Mouse (Mus musculus): ENCODE measurements around the gene Gskip. TPM values are rescaled to one million over a fixed set of nuclear protein-coding genes. Genes with fewer than 3 reads are reported as not detected.

Gene Gskip
- polyA plus RNA-seq, 1 experiment from 2014 or later, result 34.0 TPM

DNA sequence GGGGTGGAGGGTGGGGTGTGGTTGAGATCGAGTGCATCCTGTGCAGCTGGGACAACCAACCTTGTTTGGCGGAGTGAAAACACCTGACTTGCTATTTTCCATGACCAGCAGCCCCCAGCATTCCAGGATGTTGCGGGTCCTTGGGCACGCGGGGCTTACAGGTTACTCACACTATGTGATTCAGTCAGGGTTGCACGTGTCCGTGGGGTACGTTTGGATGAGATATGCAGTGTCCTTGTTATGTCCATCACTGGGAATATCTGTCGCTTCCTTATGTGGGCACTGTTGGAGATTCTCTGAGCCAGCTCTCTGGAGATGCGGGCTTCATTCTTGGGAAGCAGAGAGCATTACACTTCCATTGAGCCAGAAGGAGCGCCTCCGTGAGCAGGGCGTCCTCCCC, 41.1 kb downstream of the Gskip start:
- Histone ChIP-seq H3K4me2 (no peak overlapping the region), H3K36me3 (no peaks in the 10 kb centered on the region), H3K27ac (no peak overlapping the region), H3K9ac (no peak overlapping the region), H3K4me3 (no peak overlapping the region), H3K4me1 (no peaks in the 10 kb centered on the region), H3K9me3 (no peaks in the 10 kb centered on the region), H3K27me3 (no peaks in the 10 kb centered on the region)
- WGBS, result 76% methylated on average over 13 of the region's 13 CpGs
- ATAC-seq (ENCODE audit: insufficient number of reproducible peaks, low FRiP score, low TSS enrichment, low read depth), result no peak

GRCm38 (mm10) chr12:105727268-105727667, 42.6 kb downstream of the Gskip start:
- Histone ChIP-seq H3K9me3 (no peaks in the 10 kb centered on the region), H3K4me3 (no peak overlapping the region), H3K4me2 (no peak overlapping the region), H3K27me3 (no peaks in the 10 kb centered on the region), H3K4me1 (no peaks in the 10 kb centered on the region), H3K27ac (no peak overlapping the region), H3K36me3 (no peaks in the 10 kb centered on the region), H3K9ac (no peak overlapping the region)
- 90% methylated on average over 3 of the region's 3 CpGs for WGBS
- no peak for ATAC-seq (ENCODE audit: insufficient number of reproducible peaks, low FRiP score, low TSS enrichment, low read depth)

DNA sequence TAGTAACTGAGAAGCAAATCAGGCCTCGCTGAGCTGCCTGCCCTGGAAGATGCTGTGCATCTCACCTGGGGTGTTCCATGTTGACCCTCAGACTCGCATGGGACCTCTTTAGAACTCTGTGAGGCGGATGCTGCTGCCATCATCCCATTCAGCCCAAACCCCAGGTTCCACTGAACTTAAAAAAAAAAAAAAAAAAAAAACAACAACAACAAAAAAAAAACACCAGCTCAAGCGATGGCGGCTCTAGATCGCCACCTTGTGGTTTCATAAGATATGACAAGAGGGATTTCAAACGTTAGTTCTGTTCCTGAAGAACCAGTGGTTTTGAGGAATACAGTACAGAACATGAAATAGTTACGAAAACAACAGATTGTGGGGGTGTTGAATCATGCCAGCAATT, 43.3 kb downstream of the Gskip start:
- H3K9me3 ChIP-seq, result no peaks in the 10 kb centered on the region
- H3K27me3 ChIP-seq, result no peaks in the 10 kb centered on the region
- 32% methylated on average over 8 of the region's 8 CpGs for WGBS
- ATAC-seq (ENCODE audit: insufficient number of reproducible peaks, low FRiP score, low TSS enrichment, low read depth), result no peak
- no peak overlapping the region for H3K9ac ChIP-seq
- no peak overlapping the region for H3K4me2 ChIP-seq
- no peak overlapping the region for H3K4me3 ChIP-seq
- H3K4me1 ChIP-seq, result no peaks in the 10 kb centered on the region
- no peaks in the 10 kb centered on the region for H3K36me3 ChIP-seq
- H3K27ac ChIP-seq, result no peak overlapping the region

GRCm38 (mm10) chr12:105730851-105731460, 46.3 kb downstream of the Gskip start:
- H3K4me2 ChIP-seq, result no peak overlapping the region
- WGBS, result 75% methylated on average over 6 of the region's 6 CpGs
- no peaks in the 10 kb centered on the region for H3K27me3 ChIP-seq
- H3K4me1 ChIP-seq, result no peaks in the 10 kb centered on the region
- no peak for ATAC-seq (ENCODE audit: insufficient number of reproducible peaks, low FRiP score, low TSS enrichment, low read depth)
- H3K27ac ChIP-seq, result no peak overlapping the region
- H3K36me3 ChIP-seq, result no peaks in the 10 kb centered on the region
- H3K9me3 ChIP-seq, result no peaks in the 10 kb centered on the region
- H3K4me3 ChIP-seq, result no peak overlapping the region
- H3K9ac ChIP-seq, result no peak overlapping the region

DNA sequence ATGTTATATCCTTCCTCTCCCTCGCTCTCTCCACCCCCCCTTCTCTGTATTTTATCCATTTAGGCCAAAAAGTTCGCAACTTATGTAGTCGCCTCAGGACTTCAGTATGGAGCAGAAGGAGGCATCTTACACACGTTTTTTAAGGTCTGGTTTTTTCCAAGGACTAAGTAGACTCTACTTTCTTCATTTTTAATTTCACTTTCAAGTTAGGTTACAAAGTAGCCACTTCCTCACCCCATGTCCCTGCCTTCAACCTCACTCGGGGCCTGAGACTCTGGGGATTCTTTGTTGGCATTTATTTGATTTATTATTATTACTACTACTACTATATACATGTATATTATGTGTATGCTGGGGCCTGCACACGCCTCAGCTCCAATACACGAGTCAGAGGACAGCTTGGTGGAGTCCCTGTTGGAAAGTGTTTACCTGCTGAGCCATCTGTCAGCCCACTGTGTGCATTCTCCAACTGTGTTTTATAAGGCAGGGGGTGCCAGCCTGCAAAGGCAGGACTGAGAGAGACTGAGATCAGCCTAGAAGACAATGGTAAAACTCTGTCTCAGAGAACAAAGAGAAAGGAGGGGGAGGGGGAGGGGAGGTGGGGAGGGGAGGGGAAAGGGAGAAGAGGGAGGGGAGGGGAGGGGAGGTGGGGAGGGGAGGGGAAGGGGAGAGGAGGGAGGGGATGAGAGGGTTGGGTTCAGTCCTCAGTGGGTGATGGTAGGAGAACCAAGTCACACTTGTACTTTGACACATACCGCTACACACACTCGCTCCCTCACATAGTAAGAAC, 48.9 kb downstream of the Gskip start:
- 72% methylated on average over 9 of the region's 9 CpGs for WGBS
- ATAC-seq (ENCODE audit: insufficient number of reproducible peaks, low FRiP score, low TSS enrichment, low read depth), result no peak
- no peaks in the 10 kb centered on the region for H3K4me1 ChIP-seq
- H3K4me3 ChIP-seq, result no peak overlapping the region
- no peak overlapping the region for H3K9ac ChIP-seq
- H3K27ac ChIP-seq, result no peak overlapping the region
- no peaks in the 10 kb centered on the region for H3K9me3 ChIP-seq
- H3K27me3 ChIP-seq, result no peaks in the 10 kb centered on the region
- H3K4me2 ChIP-seq, result no peak overlapping the region
- no peaks in the 10 kb centered on the region for H3K36me3 ChIP-seq

GRCm38 (mm10) chr12:105735226-105735888, 50.7 kb downstream of the Gskip start:
- Histone ChIP-seq H3K4me3 (no peak overlapping the region), H3K9me3 (no peaks in the 10 kb centered on the region), H3K27ac (no peak overlapping the region), H3K27me3 (no peaks in the 10 kb centered on the region), H3K9ac (no peak overlapping the region), H3K4me1 (no peaks in the 10 kb centered on the region), H3K36me3 (no peaks in the 10 kb centered on the region), H3K4me2 (no peak overlapping the region)
- ATAC-seq (ENCODE audit: insufficient number of reproducible peaks, low FRiP score, low TSS enrichment, low read depth), result no peak
- 69% methylated on average over 7 of the region's 7 CpGs for WGBS

GRCm38 (mm10) chr12:105735889-105736251, 51.2 kb downstream of the Gskip start:
- H3K36me3 ChIP-seq, result no peaks in the 10 kb centered on the region
- no peak overlapping the region for H3K4me3 ChIP-seq
- no peak for ATAC-seq (ENCODE audit: insufficient number of reproducible peaks, low FRiP score, low TSS enrichment, low read depth)
- no peak overlapping the region for H3K4me2 ChIP-seq
- H3K9me3 ChIP-seq, result no peaks in the 10 kb centered on the region
- no peaks in the 10 kb centered on the region for H3K27me3 ChIP-seq
- no peaks in the 10 kb centered on the region for H3K4me1 ChIP-seq
- WGBS, result 84% methylated on average over 6 of the region's 6 CpGs
- no peak overlapping the region for H3K9ac ChIP-seq
- no peak overlapping the region for H3K27ac ChIP-seq

GRCm38 (mm10) chr12:105738316-105739096, 53.9 kb downstream of the Gskip start:
- Histone ChIP-seq H3K9me3 (no peaks in the 10 kb centered on the region), H3K27ac (no peak overlapping the region), H3K4me3 (no peak overlapping the region), H3K36me3 (no peaks in the 10 kb centered on the region), H3K4me2 (no peak overlapping the region), H3K9ac (no peak overlapping the region), H3K4me1 (no peaks in the 10 kb centered on the region), H3K27me3 (no peaks in the 10 kb centered on the region)
- 64% methylated on average over 15 of the region's 15 CpGs for WGBS
- no peak for ATAC-seq (ENCODE audit: insufficient number of reproducible peaks, low FRiP score, low TSS enrichment, low read depth)

DNA sequence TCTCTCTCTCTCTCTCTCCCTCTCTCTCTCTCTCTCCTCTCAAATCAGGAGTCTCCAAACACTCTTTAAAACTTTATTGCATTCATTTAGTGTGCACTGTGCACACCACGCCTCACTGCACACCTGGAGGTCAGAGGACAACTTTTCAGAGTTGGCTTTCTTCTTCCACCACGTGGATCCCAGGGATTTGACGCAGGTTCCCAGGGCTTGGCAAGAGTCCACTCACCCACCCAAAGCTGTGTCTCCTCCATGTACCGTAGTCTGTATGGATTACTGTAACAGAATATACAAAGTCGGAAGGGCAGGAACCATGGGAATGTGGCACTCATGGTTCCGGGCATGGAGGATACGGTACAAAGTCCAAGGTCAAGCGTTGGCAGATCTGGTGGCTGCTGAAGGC, 55.0 kb downstream of the Gskip start:
- Histone ChIP-seq H3K4me1 (no peaks in the 10 kb centered on the region), H3K27me3 (no peaks in the 10 kb centered on the region), H3K9me3 (no peaks in the 10 kb centered on the region), H3K36me3 (no peaks in the 10 kb centered on the region), H3K4me3 (no peak overlapping the region), H3K4me2 (no peak overlapping the region), H3K27ac (no peak overlapping the region), H3K9ac (no peak overlapping the region)
- 73% methylated on average over 8 of the region's 8 CpGs for WGBS
- ATAC-seq (ENCODE audit: insufficient number of reproducible peaks, low FRiP score, low TSS enrichment, low read depth), result no peak

- Histone ChIP-seq H3K4me1 (no peaks in the 10 kb centered on the region), H3K4me2 (no peak overlapping the region), H3K9ac (no peak overlapping the region), H3K4me3 (no peak overlapping the region), H3K9me3 (no peaks in the 10 kb centered on the region), H3K27me3 (no peaks in the 10 kb centered on the region), H3K36me3 (no peaks in the 10 kb centered on the region), H3K27ac (no peak overlapping the region)
- no peak for ATAC-seq (ENCODE audit: insufficient number of reproducible peaks, low FRiP score, low TSS enrichment, low read depth)
- WGBS, result 78% methylated on average over 5 of the region's 5 CpGs
Measured at GRCm38 (mm10) chr12:105748114-105748513, 63.5 kb downstream of the Gskip start.
